Mouse (Mus musculus): ENCODE measurements at regions not wholly inside any gene's neighbourhood (a gene's known extent, or its start where the extent isn't known, plus 50 kb on each side); places are given as distances from the start of the nearest gene placed in this dataset.

DNA sequence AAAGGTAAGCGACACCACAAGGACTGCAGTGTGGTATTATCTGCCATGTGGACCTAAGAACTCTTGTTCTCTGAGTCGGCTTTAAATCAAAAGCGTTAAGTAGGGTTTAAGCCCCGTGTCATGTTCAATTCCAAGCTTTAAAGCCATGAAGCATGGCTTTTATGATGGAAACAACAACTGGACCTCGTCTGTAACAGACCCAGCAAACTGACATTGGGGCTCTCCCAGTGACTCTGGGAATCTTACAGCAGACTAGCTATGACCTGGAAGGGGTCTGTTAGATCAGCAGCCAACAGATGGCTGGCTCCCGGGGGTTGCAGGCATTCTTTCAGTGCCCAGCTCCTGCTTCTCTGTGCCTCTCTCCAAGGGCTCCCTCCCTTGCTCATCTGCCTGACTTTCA is 197.8 kb downstream of the Wdr11 start:
- TF ChIP-seq CTCF (IDR thresholded peaks at IDR 0.05; ENCODE audit: extremely low read depth, insufficient read depth, low read length) (no peak), POLR2A (IDR thresholded peaks at IDR 0.05; ENCODE audit: extremely low read depth, insufficient read depth, low read length) (no peak)

Data from cortical plate, adult 2 months (tissue).